Comparison of ENCODE assay signal across 14 mouse cellular contexts in the genomic region with DNA sequence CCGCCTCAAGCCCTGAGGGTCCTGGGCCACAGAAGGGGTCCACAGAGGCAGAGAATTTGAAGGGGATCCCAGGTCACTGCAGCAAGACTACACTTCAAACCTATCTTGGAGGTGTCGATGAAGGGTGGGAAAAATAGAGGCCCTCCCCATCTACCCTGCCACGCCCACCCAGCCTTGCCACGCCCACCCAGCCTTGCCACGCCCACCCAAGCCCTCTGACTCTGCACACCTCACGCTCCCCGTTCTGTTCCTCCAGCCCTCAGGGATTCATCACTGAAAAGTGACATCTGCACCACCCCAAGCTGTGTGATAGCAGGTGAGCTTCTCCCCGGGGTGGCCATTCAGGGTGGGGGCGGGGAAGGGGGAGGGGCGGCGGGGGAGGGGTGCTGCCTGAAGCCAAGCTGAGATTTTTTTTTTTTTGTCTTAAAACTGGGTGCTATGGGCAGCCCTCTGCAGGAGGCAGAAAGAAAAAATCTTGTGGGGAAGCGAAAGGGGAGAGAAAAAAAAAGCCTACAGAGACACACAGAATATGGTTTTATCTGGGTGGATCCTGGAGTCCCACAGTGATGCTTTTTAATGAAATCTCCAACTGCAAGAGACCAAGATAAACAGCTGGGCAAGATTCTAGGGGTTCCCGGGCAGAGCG. TPM values are rescaled to one million over a fixed set of nuclear protein-coding genes. Genes with fewer than 3 reads are reported as not detected.
DNase-seq lines count a peak whose midpoint lies in the region; ATAC-seq and TF ChIP-seq lines count a peak whose summit lies in the region.
"Had no signal": no experiment of that assay in that cellular context is flagged by ENCODE, and none has a peak within 500 bp of the region (broad histone marks: within the 10 kb centered on the region; RNA-seq: fewer than 3 reads in every experiment).

No protein-coding gene starts in this region.

- H3K27ac ChIP-seq in forebrain, postnatal 0 days (ENCODE audit: low read depth, low read length) = no peak overlapping the region
- H3K27ac ChIP-seq: kidney, postnatal 0 days; neural tube, embryonic 13.5 days had no signal

- no peak overlapping the region for H3K4me2 ChIP-seq in forebrain, postnatal 0 days (ENCODE audit: low read depth)
- H3K4me2 ChIP-seq: neural tube, embryonic 13.5 days had no signal

- no peak overlapping the region for H3K9ac ChIP-seq in forebrain, postnatal 0 days
- H3K9ac ChIP-seq: neural tube, embryonic 13.5 days had no signal

- ATAC-seq in CD4-positive, CD25-positive, alpha-beta regulatory T cell, adult 4 months = no peak
- no peak for ATAC-seq in forebrain, postnatal 0 days

- H3K36me3 ChIP-seq in splenic B cell, adult 2 months (ENCODE audit: control insufficient read depth, insufficient read depth, low read length, poor library complexity, severe bottlenecking) = no peaks in the 10 kb centered on the region
- H3K36me3 ChIP-seq in forebrain, postnatal 0 days (ENCODE audit: insufficient read depth) = no peaks in the 10 kb centered on the region
- H3K36me3 ChIP-seq: neural tube, embryonic 13.5 days had no signal

- 33% methylated on average over 13 of the region's 14 CpGs for WGBS in forebrain, postnatal 0 days

- H3K4me1 ChIP-seq in forebrain, postnatal 0 days (ENCODE audit: insufficient read depth) = no peaks in the 10 kb centered on the region

- no peak for TF ChIP-seq CTCF in forebrain, postnatal 0 days (IDR thresholded peaks at IDR 0.05; ENCODE audit: low read depth)

- no peak overlapping the region for H3K4me3 ChIP-seq in forebrain, postnatal 0 days (ENCODE audit: low read depth, low read length)
- H3K4me3 ChIP-seq: neural tube, embryonic 13.5 days had no signal

- intact Hi-C loops in gastrocnemius, postnatal 36 days (cut with DNase I) = loop anchor here (5.0 kb wide), 1 partner anchor 105 kb away; no protein-coding TSS in a partner anchor

- H3K9me3 ChIP-seq in forebrain, postnatal 0 days (ENCODE audit: low read length) = no peaks in the 10 kb centered on the region
- H3K9me3 ChIP-seq: neural tube, embryonic 13.5 days had no signal

- H3K27me3 ChIP-seq in splenic B cell, adult 2 months (ENCODE audit: control insufficient read depth, insufficient read depth, low read length, poor library complexity, severe bottlenecking) = no peaks in the 10 kb centered on the region
- H3K27me3 ChIP-seq in forebrain, postnatal 0 days (ENCODE audit: insufficient read depth, low read length) = no peaks in the 10 kb centered on the region
- H3K27me3 ChIP-seq: neural tube, embryonic 13.5 days had no signal

- DNase-seq in CD4-positive, CD25-positive, alpha-beta regulatory T cell, adult 2 months (ENCODE audit: low read depth, low spot score) = peak; percentile 40
- DNase-seq in testis, postnatal 10 days (ENCODE audit: low spot score) = peak; percentile 64
- DNase-seq in testis, postnatal 14 days (ENCODE audit: low spot score) = no peak
- DNase-seq in liver = peak; percentile 91
- peak; percentile 18 for DNase-seq in splenic B cell, adult 2 months (ENCODE audit: low read depth, low spot score)
- DNase-seq in forebrain, postnatal 0 days = no peak
- DNase-seq in gastrocnemius, postnatal 36 days = no peak
- DNase-seq: layer of hippocampus, adult 9-11 months; lung, adult 18-20 months had no signal

RNA-seq across cellular contexts. Expression of gene Mmel1, which starts 12.8 kb away (rescaled TPM):
- not detected for polyA plus RNA-seq in CD4-positive, CD25-positive, alpha-beta regulatory T cell, adult 4 months (2017; shearing (Covaris generic))
- 0.43 and 1.5 TPM in 2 replicates for total RNA-seq in forebrain, postnatal 0 days (2014; rRNA removed)
- polyA plus RNA-seq in forebrain, postnatal 0 days (2015; fragmentation: Nextera tagmentation; extraction: Ambion mirVana) = 0.39 and 0.74 TPM in 2 replicates
- total RNA-seq in gastrocnemius, postnatal 36 days (2021) = under 1 TPM in 1 of 2 experiments, not detected in 1; 0.20 TPM
- total RNA-seq: hematopoietic stem cell, adult 5-6 weeks had no signal
- polyA plus RNA-seq: intestine, embryonic 14.5 days; kidney, postnatal 0 days had no signal

RNA-seq across cellular contexts. Expression of gene Fam213b, which starts 16.8 kb away (rescaled TPM):
- 10 to 100 TPM in 1 of 2 experiments, 1 to 10 TPM in 1; 5.4 to 11.3 TPM for polyA plus RNA-seq in CD4-positive, CD25-positive, alpha-beta regulatory T cell, adult 4 months (2017; shearing (Covaris generic))
- total RNA-seq in forebrain, postnatal 0 days (2014; rRNA removed) = 30.8 and 41.2 TPM in 2 replicates
- 59.7 and 62.1 TPM in 2 replicates for polyA plus RNA-seq in forebrain, postnatal 0 days (2015; fragmentation: Nextera tagmentation; extraction: Ambion mirVana)
- 100 to 1,000 TPM in 1 of 2 experiments, 10 to 100 TPM in 1; 89.1 to 111 TPM for total RNA-seq in gastrocnemius, postnatal 36 days (2021)

RNA-seq across cellular contexts. Expression of gene Ttc34, which starts 44.9 kb away (rescaled TPM):
- polyA plus RNA-seq in CD4-positive, CD25-positive, alpha-beta regulatory T cell, adult 4 months (2017; shearing (Covaris generic)) = not detected
- 3.6 and 3.7 TPM in 2 replicates for total RNA-seq in forebrain, postnatal 0 days (2014; rRNA removed)
- polyA plus RNA-seq in forebrain, postnatal 0 days (2015; fragmentation: Nextera tagmentation; extraction: Ambion mirVana) = 4.1 TPM in 2 replicates
- not detected for total RNA-seq in gastrocnemius, postnatal 36 days (2021)
- total RNA-seq: hematopoietic stem cell, adult 5-6 weeks had no signal

RNA-seq across cellular contexts. Expression of gene Tnfrsf14, which starts 46.2 kb away (rescaled TPM):
- polyA plus RNA-seq in CD4-positive, CD25-positive, alpha-beta regulatory T cell, adult 4 months (2017; shearing (Covaris generic)) = 10 to 100 TPM; 12.0 to 22.3 TPM
- total RNA-seq in forebrain, postnatal 0 days (2014; rRNA removed) = 2.6 TPM in 1 of 2 replicates, not detected in the other
- polyA plus RNA-seq in forebrain, postnatal 0 days (2015; fragmentation: Nextera tagmentation; extraction: Ambion mirVana) = not detected in 2 replicates
- total RNA-seq in gastrocnemius, postnatal 36 days (2021) = 1 to 10 TPM; 1.4 to 1.6 TPM

Comparison
In these comparisons a context has a peak if more than half of its experiments do, and no peak if none do; other contexts are left out.
1. DNase-seq: peak in CD4-positive, CD25-positive, alpha-beta regulatory T cell, adult 2 months (single experiment), testis, postnatal 10 days (single experiment), liver (single experiment) and splenic B cell, adult 2 months (single experiment); none in testis, postnatal 14 days (single experiment), forebrain, postnatal 0 days (single experiment) and gastrocnemius, postnatal 36 days (0 of 2).